Mouse (Mus musculus): ENCODE measurements around the gene Dedd2. TPM values are rescaled to one million over a fixed set of nuclear protein-coding genes. Genes with fewer than 3 reads are reported as not detected.
A peak's percentile ranks its signal among the peaks of the same experiment; 100 is the strongest.

Gene Dedd2
- polyA plus RNA-seq, 1 experiment = not detected

GRCm38 (mm10) chr7:25178317-25178716 is 42.1 kb downstream of the Dedd2 start:
- TF ChIP-seq CTCF (IDR thresholded peaks at IDR 0.05; ENCODE audit: insufficient read depth, low read depth, low read length) (no peak), POLR2A (IDR thresholded peaks at IDR 0.05; ENCODE audit: insufficient read depth, low read depth, low read length) (no peak)
- Histone ChIP-seq H3K4me1 (ENCODE audit: control insufficient read depth, insufficient read depth, low read length) (peaks cover 30% of the 10 kb centered on the region), H3K4me3 (ENCODE audit: insufficient read depth, low read depth, low read length) (peak overlapping the region; percentile 83), H3K27ac (ENCODE audit: insufficient read depth, low read depth, low read length) (peak overlapping the region; percentile 97)
- WGBS = 2% methylated on average over 17 of the region's 17 CpGs

- Histone ChIP-seq H3K4me1 (ENCODE audit: control insufficient read depth, insufficient read depth, low read length) (peaks cover 18% of the 10 kb centered on the region), H3K4me3 (ENCODE audit: insufficient read depth, low read depth, low read length) (no peak overlapping the region), H3K27ac (ENCODE audit: insufficient read depth, low read depth, low read length) (no peak overlapping the region)
- TF ChIP-seq CTCF (IDR thresholded peaks at IDR 0.05; ENCODE audit: insufficient read depth, low read depth, low read length) (no peak), POLR2A (IDR thresholded peaks at IDR 0.05; ENCODE audit: insufficient read depth, low read depth, low read length) (no peak)
- WGBS = 70% methylated on average over 11 of the region's 11 CpGs
These were observed 46.1 kb downstream of the Dedd2 start for GRCm38 (mm10) chr7:25174343-25174742.

GRCm38 (mm10) chr7:25172669-25173068 is 47.7 kb downstream of the Dedd2 start:
- WGBS = 68% methylated on average over 5 of the region's 5 CpGs
- Histone ChIP-seq H3K4me1 (ENCODE audit: control insufficient read depth, insufficient read depth, low read length) (peaks cover 16% of the 10 kb centered on the region), H3K4me3 (ENCODE audit: insufficient read depth, low read depth, low read length) (no peak overlapping the region), H3K27ac (ENCODE audit: insufficient read depth, low read depth, low read length) (no peak overlapping the region)
- TF ChIP-seq CTCF (IDR thresholded peaks at IDR 0.05; ENCODE audit: insufficient read depth, low read depth, low read length) (no peak), POLR2A (IDR thresholded peaks at IDR 0.05; ENCODE audit: insufficient read depth, low read depth, low read length) (no peak)

GRCm38 (mm10) chr7:25170583-25170982 is 49.8 kb downstream of the Dedd2 start:
- peaks cover 12% of the 10 kb centered on the region for H3K4me1 ChIP-seq (ENCODE audit: control insufficient read depth, insufficient read depth, low read length)
- TF ChIP-seq CTCF (IDR thresholded peaks at IDR 0.05; ENCODE audit: insufficient read depth, low read depth, low read length) = no peak
- TF ChIP-seq POLR2A (IDR thresholded peaks at IDR 0.05; ENCODE audit: insufficient read depth, low read depth, low read length) = no peak
- H3K27ac ChIP-seq (ENCODE audit: insufficient read depth, low read depth, low read length) = no peak overlapping the region
- 39% methylated on average over 3 of the region's 3 CpGs for WGBS
- H3K4me3 ChIP-seq (ENCODE audit: insufficient read depth, low read depth, low read length) = no peak overlapping the region

GRCm38 (mm10) chr7:25166106-25166505 is 54.3 kb downstream of the Dedd2 start:
- WGBS = 89% methylated on average over 5 of the region's 5 CpGs
- Histone ChIP-seq H3K27ac (ENCODE audit: insufficient read depth, low read depth, low read length) (no peak overlapping the region), H3K4me3 (ENCODE audit: insufficient read depth, low read depth, low read length) (no peak overlapping the region), H3K4me1 (ENCODE audit: control insufficient read depth, insufficient read depth, low read length) (no peaks in the 10 kb centered on the region)
- TF ChIP-seq POLR2A (IDR thresholded peaks at IDR 0.05; ENCODE audit: insufficient read depth, low read depth, low read length) (no peak), CTCF (IDR thresholded peaks at IDR 0.05; ENCODE audit: insufficient read depth, low read depth, low read length) (no peak)

- Histone ChIP-seq H3K27ac (ENCODE audit: insufficient read depth, low read depth, low read length) (no peak overlapping the region), H3K4me3 (ENCODE audit: insufficient read depth, low read depth, low read length) (no peak overlapping the region), H3K4me1 (ENCODE audit: control insufficient read depth, insufficient read depth, low read length) (peaks cover 30% of the 10 kb centered on the region)
- TF ChIP-seq CTCF (IDR thresholded peaks at IDR 0.05; ENCODE audit: insufficient read depth, low read depth, low read length) (no peak), POLR2A (IDR thresholded peaks at IDR 0.05; ENCODE audit: insufficient read depth, low read depth, low read length) (no peak)
- 74% methylated on average over 14 of the region's 14 CpGs for WGBS
These were observed 64.2 kb downstream of the Dedd2 start for GRCm38 (mm10) chr7:25156158-25156648.

- H3K4me1 ChIP-seq (ENCODE audit: control insufficient read depth, insufficient read depth, low read length) = peaks cover 36% of the 10 kb centered on the region
- H3K27ac ChIP-seq (ENCODE audit: insufficient read depth, low read depth, low read length) = no peak overlapping the region
- WGBS = 71% methylated on average over 17 of the region's 17 CpGs
- no peak overlapping the region for H3K4me3 ChIP-seq (ENCODE audit: insufficient read depth, low read depth, low read length)
- no peak for TF ChIP-seq CTCF (IDR thresholded peaks at IDR 0.05; ENCODE audit: insufficient read depth, low read depth, low read length)
- TF ChIP-seq POLR2A (IDR thresholded peaks at IDR 0.05; ENCODE audit: insufficient read depth, low read depth, low read length) = no peak
These were observed 64.8 kb downstream of the Dedd2 start for GRCm38 (mm10) chr7:25155469-25156157.

- H3K27ac ChIP-seq (ENCODE audit: insufficient read depth, low read depth, low read length) = no peak overlapping the region
- TF ChIP-seq CTCF (IDR thresholded peaks at IDR 0.05; ENCODE audit: insufficient read depth, low read depth, low read length) (no peak), POLR2A (IDR thresholded peaks at IDR 0.05; ENCODE audit: insufficient read depth, low read depth, low read length) (no peak)
- peaks cover 43% of the 10 kb centered on the region for H3K4me1 ChIP-seq (ENCODE audit: control insufficient read depth, insufficient read depth, low read length)
- WGBS = 77% methylated on average over 4 of the region's 4 CpGs
- H3K4me3 ChIP-seq (ENCODE audit: insufficient read depth, low read depth, low read length) = no peak overlapping the region
These were observed 65.8 kb downstream of the Dedd2 start for GRCm38 (mm10) chr7:25154648-25155047.

GRCm38 (mm10) chr7:25153841-25154240 is 66.6 kb downstream of the Dedd2 start:
- Histone ChIP-seq H3K4me3 (ENCODE audit: insufficient read depth, low read depth, low read length) (no peak overlapping the region), H3K27ac (ENCODE audit: insufficient read depth, low read depth, low read length) (no peak overlapping the region), H3K4me1 (ENCODE audit: control insufficient read depth, insufficient read depth, low read length) (peaks cover 45% of the 10 kb centered on the region)
- TF ChIP-seq CTCF (IDR thresholded peaks at IDR 0.05; ENCODE audit: insufficient read depth, low read depth, low read length) (no peak), POLR2A (IDR thresholded peaks at IDR 0.05; ENCODE audit: insufficient read depth, low read depth, low read length) (no peak)
- WGBS = 54% methylated on average over 7 of the region's 7 CpGs

All from olfactory bulb, adult 2 months (tissue).